Mouse (Mus musculus) cerebellum, postnatal 36 days (tissue): ENCODE data around the gene Abcf1.

Source experiments
- DNase-seq, 2 experiments: peaks; one replicate each; pipeline ENCODE4 v3.0.0; 2021 to 2022; ENCODE audit warnings: mixed read lengths in 2 of 2

Gene Abcf1

GRCm38 (mm10) chr17:35918276-35919059, 51.1 kb downstream of the Abcf1 start:
- DNase-seq = peak; percentile 40 to 59

DNA sequence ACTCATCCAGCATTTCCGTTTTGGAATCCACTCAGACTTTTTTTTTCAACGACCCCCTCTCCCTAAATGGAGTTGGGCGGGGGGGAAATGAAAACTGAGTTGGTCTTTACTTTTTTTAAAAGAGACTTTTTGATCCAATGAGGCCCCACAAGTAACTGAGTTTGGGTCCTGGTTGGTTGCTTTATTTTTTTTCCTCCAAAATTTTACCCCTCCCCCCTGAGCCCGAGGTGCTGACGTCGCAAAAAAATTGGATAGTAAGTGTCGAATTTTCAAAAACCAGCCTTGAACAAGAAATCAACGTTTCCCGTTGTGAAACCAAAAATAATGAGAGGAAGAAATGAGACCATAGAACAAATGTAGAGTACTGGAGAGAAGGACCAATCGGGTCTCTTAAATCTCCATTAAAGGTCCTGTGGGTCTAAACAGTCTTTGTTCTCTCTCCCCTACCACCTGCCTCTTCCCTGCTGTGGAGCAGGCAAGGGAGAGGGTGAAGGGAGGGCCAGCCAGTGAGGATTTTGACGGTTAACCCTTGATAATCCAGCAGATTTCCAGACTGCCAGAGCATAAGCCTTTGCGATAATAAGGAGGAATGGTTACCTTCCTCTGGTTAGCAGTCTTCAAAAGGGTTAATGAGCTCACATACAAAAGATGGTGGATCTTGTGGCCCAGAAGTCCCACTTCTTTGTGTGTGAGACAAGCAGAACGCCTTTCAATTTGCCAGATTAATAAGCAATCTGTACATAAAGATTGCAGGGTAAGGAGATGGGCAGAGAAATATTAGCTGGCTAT, 51.9 kb downstream of the Abcf1 start:
- peak; percentile 59 to 69 for DNase-seq

- peak in 1 of 2 experiments; percentile 31 for DNase-seq
Measured at GRCm38 (mm10) chr17:35917143-35917462, 52.5 kb downstream of the Abcf1 start.

DNA sequence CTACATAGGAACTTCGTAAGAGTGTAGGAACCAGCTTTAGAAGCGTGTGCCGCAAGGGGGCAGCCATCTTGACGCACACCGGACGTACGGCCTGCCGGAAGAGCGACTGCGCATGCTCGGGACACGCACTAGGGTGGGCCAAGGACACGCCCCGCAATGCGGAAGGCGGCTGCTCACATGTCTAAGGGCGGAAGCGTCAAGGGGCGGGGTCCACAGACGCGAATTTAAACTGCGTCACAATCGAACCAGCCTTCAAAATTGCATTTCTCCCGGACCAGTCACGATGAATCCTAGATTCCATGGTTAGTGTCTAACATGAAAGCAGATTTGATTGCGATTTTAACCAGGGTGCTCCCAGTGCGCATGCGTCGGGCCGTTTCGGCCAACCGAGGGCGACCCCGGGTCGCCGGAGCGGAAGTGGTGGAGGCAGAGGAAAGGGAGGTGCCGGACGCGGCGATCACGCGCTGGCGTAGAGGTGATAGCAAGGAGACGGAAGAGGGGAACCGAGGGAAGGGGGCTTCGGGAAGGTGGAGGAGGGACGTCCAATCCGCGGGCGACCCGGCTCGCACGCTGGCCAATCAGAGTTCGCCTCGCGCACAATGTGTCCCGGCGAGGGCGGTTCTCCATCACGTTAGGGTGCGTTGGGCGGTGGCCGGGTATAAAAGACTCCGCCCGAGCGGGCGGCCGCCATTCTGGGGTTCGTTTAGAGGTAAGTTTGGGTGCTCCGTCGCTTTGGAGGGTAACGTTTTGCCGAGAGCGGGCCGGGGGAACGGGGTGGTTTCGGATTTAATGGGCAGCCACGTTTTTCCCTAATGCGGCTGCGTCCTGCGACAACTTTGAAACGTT, 53.0 kb downstream of the Abcf1 start, which contains the start of the genes Mrps18b and Ppp1r10:
Gene Mrps18b, minus strand, starts transcription at position 93 of the 846 bp plus-strand sequence.
Gene Ppp1r10, plus strand, starts transcription at position 138 of the 846 bp plus-strand sequence.
- DNase-seq = peak; percentile 98 to 99

GRCm38 (mm10) chr17:35915538-35916296, 53.8 kb downstream of the Abcf1 start:
- no peak for DNase-seq

GRCm38 (mm10) chr17:35914975-35915374, 54.6 kb downstream of the Abcf1 start:
- no peak for DNase-seq

DNA sequence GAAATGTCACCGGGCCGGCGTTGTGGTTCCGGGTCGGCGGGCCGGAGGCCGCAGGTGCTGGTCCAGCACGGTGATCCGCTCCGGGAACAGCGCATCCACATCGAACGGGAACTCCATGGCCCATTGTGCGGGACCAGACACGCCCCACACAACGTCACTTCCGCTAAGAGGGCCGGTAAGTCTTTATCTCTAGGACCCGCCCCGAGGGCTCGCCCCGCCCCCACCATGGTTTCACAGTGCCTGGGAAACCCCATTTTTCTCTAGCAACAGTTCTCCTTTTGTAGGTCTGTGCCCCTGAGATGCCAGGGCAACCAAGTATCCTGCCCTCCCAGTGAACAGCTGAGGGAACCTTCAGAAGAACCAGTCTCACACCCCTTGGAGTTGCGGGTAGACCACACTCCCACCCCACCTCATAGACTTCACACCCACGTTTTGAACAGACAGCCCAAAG, 59.6 kb downstream of the Abcf1 start, which contains the start of gene Atat1:
Gene Atat1, minus strand, starts transcription at position 157 of the 451 bp plus-strand sequence.
- peak; percentile 85 to 88 for DNase-seq

DNA sequence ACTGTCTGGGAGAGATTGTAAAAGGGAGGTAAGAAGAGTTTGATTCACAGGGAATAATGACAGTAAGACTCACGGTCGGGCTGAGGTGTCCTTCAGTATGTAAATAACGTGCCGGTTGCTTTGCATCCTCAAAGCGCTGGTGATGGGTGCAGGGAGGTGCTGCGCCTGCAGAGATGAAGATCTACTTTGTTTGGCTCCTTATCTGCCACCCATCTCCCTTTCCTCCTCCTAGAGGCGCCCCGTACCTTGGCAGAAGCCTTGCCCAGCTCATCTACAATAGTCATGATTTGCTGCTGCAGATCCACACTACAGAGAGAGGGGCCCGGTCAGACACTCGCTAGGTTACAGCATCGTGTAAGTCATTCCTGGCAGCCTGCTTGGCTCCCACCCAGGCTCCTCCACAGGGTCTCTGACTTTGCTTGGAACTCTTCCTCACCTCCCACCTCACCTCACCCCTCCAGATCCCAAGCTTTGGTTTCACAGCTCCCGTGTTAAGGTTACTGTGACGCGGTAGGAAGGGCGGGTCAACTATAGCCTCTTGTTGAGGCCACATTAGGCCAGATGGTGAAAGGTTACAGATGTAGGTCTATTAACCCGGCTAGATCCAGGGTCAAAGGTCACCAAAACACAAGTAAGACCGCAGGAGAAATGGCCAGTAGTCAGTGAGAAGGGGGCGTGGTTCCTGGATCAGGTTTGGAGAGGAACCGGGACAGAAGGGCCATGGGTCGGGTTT, 60.2 kb downstream of the Abcf1 start:
- no peak for DNase-seq

DNA sequence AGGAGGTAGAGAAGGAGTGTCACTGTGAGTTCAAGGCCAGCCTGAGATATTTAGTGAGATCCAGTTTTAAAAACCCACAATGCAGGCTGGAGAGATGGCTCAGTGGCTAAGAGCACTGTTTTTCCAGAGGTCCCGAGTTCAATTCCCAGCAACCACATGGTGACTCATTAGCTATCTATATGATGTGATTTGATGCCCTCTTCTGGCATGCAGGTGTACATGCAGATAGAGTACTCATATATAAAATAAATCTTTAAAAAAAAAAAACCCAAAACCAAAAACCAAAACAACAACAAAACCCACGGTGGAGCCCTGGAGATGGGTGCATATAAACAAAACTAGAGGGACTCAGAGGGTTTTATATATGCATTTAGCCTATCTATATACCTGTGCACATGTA, 62.0 kb downstream of the Abcf1 start:
- DNase-seq = no peak
